Mouse (Mus musculus): ENCODE data around the gene Osbpl10. TPM values are rescaled to one million over a fixed set of nuclear protein-coding genes. Genes with fewer than 3 reads are reported as not detected.

Osbpl10 gene
- polyA plus RNA-seq, 1 experiment from 2014 or later: 1.4 TPM

- H3K4me1 ChIP-seq (ENCODE audit: control insufficient read depth, insufficient read depth, low read length): no peaks in the 10 kb centered on the region
- WGBS: 31% methylated on average over 3 of the region's 3 CpGs
- no peak overlapping the region for H3K27ac ChIP-seq (ENCODE audit: low read length)
- no peaks in the 10 kb centered on the region for H3K9me3 ChIP-seq (replicated peaks; ENCODE audit: control insufficient read depth, low read length)
- no peak overlapping the region for H3K9ac ChIP-seq (ENCODE audit: low read length)
- ATAC-seq (ENCODE audit: insufficient read depth, low FRiP score): no peak
- no peaks in the 10 kb centered on the region for H3K36me3 ChIP-seq (ENCODE audit: control insufficient read depth, insufficient read depth, low read length)
- H3K4me3 ChIP-seq (replicated peaks; ENCODE audit: low read length): no peak overlapping the region
- H3K27me3 ChIP-seq (ENCODE audit: control insufficient read depth, insufficient read depth, low read length): no peaks in the 10 kb centered on the region
- no peak overlapping the region for H3K4me2 ChIP-seq (ENCODE audit: low read depth, low read length)
Measured at GRCm38 (mm10) chr9:115230141-115230540, 251.8 kb downstream of the Osbpl10 start.

GRCm38 (mm10) chr9:115231476-115231875 is 253.1 kb downstream of the Osbpl10 start:
- no peaks in the 10 kb centered on the region for H3K9me3 ChIP-seq (replicated peaks; ENCODE audit: control insufficient read depth, low read length)
- H3K27ac ChIP-seq (ENCODE audit: low read length): no peak overlapping the region
- H3K36me3 ChIP-seq (ENCODE audit: control insufficient read depth, insufficient read depth, low read length): no peaks in the 10 kb centered on the region
- no peak overlapping the region for H3K4me3 ChIP-seq (replicated peaks; ENCODE audit: low read length)
- no peak for ATAC-seq (ENCODE audit: insufficient read depth, low FRiP score)
- H3K27me3 ChIP-seq (ENCODE audit: control insufficient read depth, insufficient read depth, low read length): no peaks in the 10 kb centered on the region
- no peaks in the 10 kb centered on the region for H3K4me1 ChIP-seq (ENCODE audit: control insufficient read depth, insufficient read depth, low read length)
- no peak overlapping the region for H3K4me2 ChIP-seq (ENCODE audit: low read depth, low read length)
- no peak overlapping the region for H3K9ac ChIP-seq (ENCODE audit: low read length)
- WGBS: 84% methylated on average over 3 of the region's 3 CpGs

- 84% methylated on average over 5 of the region's 5 CpGs for WGBS
- H3K27me3 ChIP-seq (ENCODE audit: control insufficient read depth, insufficient read depth, low read length): no peaks in the 10 kb centered on the region
- no peaks in the 10 kb centered on the region for H3K9me3 ChIP-seq (replicated peaks; ENCODE audit: control insufficient read depth, low read length)
- no peak overlapping the region for H3K27ac ChIP-seq (ENCODE audit: low read length)
- H3K4me1 ChIP-seq (ENCODE audit: control insufficient read depth, insufficient read depth, low read length): no peaks in the 10 kb centered on the region
- no peaks in the 10 kb centered on the region for H3K36me3 ChIP-seq (ENCODE audit: control insufficient read depth, insufficient read depth, low read length)
- no peak overlapping the region for H3K9ac ChIP-seq (ENCODE audit: low read length)
- ATAC-seq (ENCODE audit: insufficient read depth, low FRiP score): no peak
- H3K4me3 ChIP-seq (replicated peaks; ENCODE audit: low read length): no peak overlapping the region
- no peak overlapping the region for H3K4me2 ChIP-seq (ENCODE audit: low read depth, low read length)
Measured at GRCm38 (mm10) chr9:115233721-115234120, 255.4 kb downstream of the Osbpl10 start.

GRCm38 (mm10) chr9:115234561-115234960 is 256.2 kb downstream of the Osbpl10 start:
- Histone ChIP-seq H3K4me2 (ENCODE audit: low read depth, low read length) (no peak overlapping the region), H3K9ac (ENCODE audit: low read length) (no peak overlapping the region), H3K4me1 (ENCODE audit: control insufficient read depth, insufficient read depth, low read length) (no peaks in the 10 kb centered on the region), H3K4me3 (replicated peaks; ENCODE audit: low read length) (no peak overlapping the region), H3K27ac (ENCODE audit: low read length) (no peak overlapping the region), H3K9me3 (replicated peaks; ENCODE audit: control insufficient read depth, low read length) (no peaks in the 10 kb centered on the region), H3K27me3 (ENCODE audit: control insufficient read depth, insufficient read depth, low read length) (no peaks in the 10 kb centered on the region), H3K36me3 (ENCODE audit: control insufficient read depth, insufficient read depth, low read length) (no peaks in the 10 kb centered on the region)
- 90% methylated on average over 2 of the region's 2 CpGs for WGBS
- no peak for ATAC-seq (ENCODE audit: insufficient read depth, low FRiP score)

- H3K36me3 ChIP-seq (ENCODE audit: control insufficient read depth, insufficient read depth, low read length): peaks cover 11% of the 10 kb centered on the region
- H3K4me3 ChIP-seq (replicated peaks; ENCODE audit: low read length): no peak overlapping the region
- H3K27me3 ChIP-seq (ENCODE audit: control insufficient read depth, insufficient read depth, low read length): no peaks in the 10 kb centered on the region
- WGBS: 91% methylated on average over 8 of the region's 8 CpGs
- H3K4me2 ChIP-seq (ENCODE audit: low read depth, low read length): no peak overlapping the region
- H3K27ac ChIP-seq (ENCODE audit: low read length): no peak overlapping the region
- ATAC-seq (ENCODE audit: insufficient read depth, low FRiP score): no peak
- H3K4me1 ChIP-seq (ENCODE audit: control insufficient read depth, insufficient read depth, low read length): no peaks in the 10 kb centered on the region
- H3K9me3 ChIP-seq (replicated peaks; ENCODE audit: control insufficient read depth, low read length): no peaks in the 10 kb centered on the region
- no peak overlapping the region for H3K9ac ChIP-seq (ENCODE audit: low read length)
Measured at GRCm38 (mm10) chr9:115236352-115236841, 258.0 kb downstream of the Osbpl10 start.

GRCm38 (mm10) chr9:115237943-115238342 is 259.6 kb downstream of the Osbpl10 start:
- Histone ChIP-seq H3K27ac (ENCODE audit: low read length) (no peak overlapping the region), H3K36me3 (ENCODE audit: control insufficient read depth, insufficient read depth, low read length) (peaks cover 19% of the 10 kb centered on the region), H3K4me1 (ENCODE audit: control insufficient read depth, insufficient read depth, low read length) (no peaks in the 10 kb centered on the region), H3K9ac (ENCODE audit: low read length) (no peak overlapping the region), H3K4me2 (ENCODE audit: low read depth, low read length) (no peak overlapping the region), H3K4me3 (replicated peaks; ENCODE audit: low read length) (no peak overlapping the region), H3K9me3 (replicated peaks; ENCODE audit: control insufficient read depth, low read length) (no peaks in the 10 kb centered on the region), H3K27me3 (ENCODE audit: control insufficient read depth, insufficient read depth, low read length) (no peaks in the 10 kb centered on the region)
- ATAC-seq (ENCODE audit: insufficient read depth, low FRiP score): no peak

GRCm38 (mm10) chr9:115239861-115240260 is 261.5 kb downstream of the Osbpl10 start:
- Histone ChIP-seq H3K4me3 (replicated peaks; ENCODE audit: low read length) (no peak overlapping the region), H3K4me1 (ENCODE audit: control insufficient read depth, insufficient read depth, low read length) (no peaks in the 10 kb centered on the region), H3K4me2 (ENCODE audit: low read depth, low read length) (no peak overlapping the region), H3K9me3 (replicated peaks; ENCODE audit: control insufficient read depth, low read length) (no peaks in the 10 kb centered on the region), H3K27me3 (ENCODE audit: control insufficient read depth, insufficient read depth, low read length) (no peaks in the 10 kb centered on the region), H3K36me3 (ENCODE audit: control insufficient read depth, insufficient read depth, low read length) (peaks cover 28% of the 10 kb centered on the region), H3K9ac (ENCODE audit: low read length) (no peak overlapping the region), H3K27ac (ENCODE audit: low read length) (no peak overlapping the region)
- no peak for ATAC-seq (ENCODE audit: insufficient read depth, low FRiP score)
- WGBS: 91% methylated on average over 5 of the region's 5 CpGs

- Histone ChIP-seq H3K4me3 (replicated peaks; ENCODE audit: low read length) (no peak overlapping the region), H3K27me3 (ENCODE audit: control insufficient read depth, insufficient read depth, low read length) (no peaks in the 10 kb centered on the region), H3K9ac (ENCODE audit: low read length) (no peak overlapping the region), H3K27ac (ENCODE audit: low read length) (no peak overlapping the region), H3K9me3 (replicated peaks; ENCODE audit: control insufficient read depth, low read length) (no peaks in the 10 kb centered on the region), H3K4me1 (ENCODE audit: control insufficient read depth, insufficient read depth, low read length) (no peaks in the 10 kb centered on the region), H3K36me3 (ENCODE audit: control insufficient read depth, insufficient read depth, low read length) (peaks cover 33% of the 10 kb centered on the region), H3K4me2 (ENCODE audit: low read depth, low read length) (no peak overlapping the region)
- 81% methylated on average over 6 of the region's 6 CpGs for WGBS
- no peak for ATAC-seq (ENCODE audit: insufficient read depth, low FRiP score)
Measured at GRCm38 (mm10) chr9:115243630-115244029, 265.3 kb downstream of the Osbpl10 start.

- no peak for ATAC-seq (ENCODE audit: insufficient read depth, low FRiP score)
- Histone ChIP-seq H3K4me1 (ENCODE audit: control insufficient read depth, insufficient read depth, low read length) (no peaks in the 10 kb centered on the region), H3K27me3 (ENCODE audit: control insufficient read depth, insufficient read depth, low read length) (no peaks in the 10 kb centered on the region), H3K4me2 (ENCODE audit: low read depth, low read length) (no peak overlapping the region), H3K4me3 (replicated peaks; ENCODE audit: low read length) (no peak overlapping the region), H3K9me3 (replicated peaks; ENCODE audit: control insufficient read depth, low read length) (no peaks in the 10 kb centered on the region), H3K9ac (ENCODE audit: low read length) (no peak overlapping the region), H3K27ac (ENCODE audit: low read length) (no peak overlapping the region), H3K36me3 (ENCODE audit: control insufficient read depth, insufficient read depth, low read length) (peaks cover 33% of the 10 kb centered on the region)
- 86% methylated on average over 6 of the region's 6 CpGs for whole genome bisulfite sequencing
Measured at GRCm38 (mm10) chr9:115245092-115245491, 266.7 kb downstream of the Osbpl10 start.

- ATAC-seq (ENCODE audit: insufficient read depth, low FRiP score): no peak
- WGBS: 55% methylated on average over 5 of the region's 5 CpGs
- Histone ChIP-seq H3K9me3 (replicated peaks; ENCODE audit: control insufficient read depth, low read length) (no peaks in the 10 kb centered on the region), H3K4me2 (ENCODE audit: low read depth, low read length) (no peak overlapping the region), H3K27ac (ENCODE audit: low read length) (no peak overlapping the region), H3K36me3 (ENCODE audit: control insufficient read depth, insufficient read depth, low read length) (peaks cover 23% of the 10 kb centered on the region), H3K27me3 (ENCODE audit: control insufficient read depth, insufficient read depth, low read length) (no peaks in the 10 kb centered on the region), H3K4me1 (ENCODE audit: control insufficient read depth, insufficient read depth, low read length) (no peaks in the 10 kb centered on the region), H3K4me3 (replicated peaks; ENCODE audit: low read length) (no peak overlapping the region), H3K9ac (ENCODE audit: low read length) (no peak overlapping the region)
Measured at GRCm38 (mm10) chr9:115249145-115249544, 270.8 kb downstream of the Osbpl10 start.

Measured in stomach, embryonic 16.5 days (tissue).